Mouse (Mus musculus) bone marrow, adult 2 months (tissue): Measurements from ENCODE around the gene C330007P06Rik.

Experiments
- CTCF ChIP-seq: fragments of 200-500 bp; IDR thresholded peaks from 2 replicates; pipeline ENCODE4 v1.5.1; 2011; ENCODE audit warnings: low read length, control low read depth; ENCODE audit not compliant: control insufficient read depth, insufficient read depth
- POLR2A ChIP-seq: fragments of 200-500 bp; IDR thresholded peaks from 2 replicates; pipeline ENCODE4 v1.6.1; 2011; ENCODE audit warnings: low read depth, mild to moderate bottlenecking, control low read depth, low read length, borderline replicate concordance; ENCODE audit not compliant: control insufficient read depth

DNA sequence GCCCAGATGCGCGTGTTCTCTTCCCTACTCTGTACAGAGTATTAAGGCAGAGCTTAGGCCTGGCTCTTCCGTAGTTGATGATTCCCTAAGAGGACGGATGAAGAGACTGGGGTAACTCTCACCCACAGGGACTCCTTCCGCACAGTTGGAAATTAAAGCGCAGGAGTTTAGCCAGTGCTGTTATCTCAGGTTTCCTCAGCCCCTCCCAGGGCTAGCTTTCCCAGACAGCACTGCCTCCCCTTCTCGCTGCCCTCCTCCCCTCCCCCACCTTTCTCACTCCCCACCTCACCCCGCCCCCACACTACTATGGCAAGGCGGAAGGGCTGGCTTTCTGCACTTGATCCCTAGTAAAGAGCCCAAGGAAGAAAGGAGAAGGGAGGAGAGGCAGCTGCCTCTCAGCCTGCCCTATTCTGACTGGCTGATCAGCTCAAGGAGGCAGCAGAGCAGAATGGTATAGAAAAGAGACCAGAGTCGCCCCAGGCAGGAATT, 56.9 kb downstream of the C330007P06Rik start:
- no peak for TF ChIP-seq CTCF
- no peak for TF ChIP-seq POLR2A
